Mouse (Mus musculus) colon, adult 2 months (tissue): ENCODE results near the gene Olfr1128. TPM values are rescaled to one million over a fixed set of nuclear protein-coding genes. Genes with fewer than 3 reads are reported as not detected.

Experiments used
- polyA plus RNA-seq: library from polyadenylated mRNA; depleted of rRNA; stranded (reverse); fragments of >200 nt; gene quantifications from 2 replicates; pipeline ENCODE4 v1.2.3, GENCODE M21; 2012; rRNA removed

Gene Olfr1128
- not detected in 2 replicates for polyA plus RNA-seq

GRCm38 (mm10) chr2:87545442-87545841 lies at the start of gene Olfr1128:
TSS of gene Olfr1128 (minus strand) at chr2:87545542.

GRCm38 (mm10) chr2:87573602-87574001 lies 28.3 kb upstream of the Olfr1128 start, which contains the start of gene Olfr1129:
TSS of gene Olfr1129 (plus strand) at chr2:87573902.

GRCm38 (mm10) chr2:87531496-87531895 lies 13.8 kb downstream of the Olfr1128 start, which contains the start of gene Olfr153:
TSS of gene Olfr153 (plus strand) at chr2:87531796.

GRCm38 (mm10) chr2:87506265-87506664 lies 39.1 kb downstream of the Olfr1128 start, which contains the start of gene Pramel6:
TSS of gene Pramel6 (plus strand) at chr2:87506565.

GRCm38 (mm10) chr2:87496993-87497392 lies 48.3 kb downstream of the Olfr1128 start, which contains the start of gene Pramel7:
TSS of gene Pramel7 (minus strand) at chr2:87497093.

Other genes starting within 250 kb of the Olfr1128 start
- not detected in 2 replicates for gene Olfr1118, start 238.0 kb downstream of the Olfr1128 start, polyA plus RNA-seq
- not detected in 2 replicates for gene Olfr1120, start 190.7 kb downstream of the Olfr1128 start, polyA plus RNA-seq
- gene Olfr1121, start 175.6 kb downstream of the Olfr1128 start, polyA plus RNA-seq, result not detected in 2 replicates
- gene Olfr1122, start 159.7 kb downstream of the Olfr1128 start, polyA plus RNA-seq, result not detected in 2 replicates
- not detected in 2 replicates for gene Olfr1123, start 128.9 kb downstream of the Olfr1128 start, polyA plus RNA-seq
- not detected in 2 replicates for gene Olfr1124, start 115.3 kb downstream of the Olfr1128 start, polyA plus RNA-seq
- gene Olfr1126, start 91.6 kb downstream of the Olfr1128 start, polyA plus RNA-seq, result not detected in 2 replicates
- not detected in 2 replicates for gene Pramel7, start 48.4 kb downstream of the Olfr1128 start, polyA plus RNA-seq
- gene Pramel6, start 39.0 kb downstream of the Olfr1128 start, polyA plus RNA-seq, result not detected in 2 replicates
- gene Olfr153, start 13.7 kb downstream of the Olfr1128 start, polyA plus RNA-seq, result not detected in 2 replicates
- not detected in 2 replicates for gene Olfr1129, start 28.4 kb upstream of the Olfr1128 start, polyA plus RNA-seq
- gene Olfr1130, start 60.7 kb upstream of the Olfr1128 start, polyA plus RNA-seq, result not detected in 2 replicates
- gene Olfr1131, start 81.6 kb upstream of the Olfr1128 start, polyA plus RNA-seq, result not detected in 2 replicates
- gene Olfr1132, start 92.0 kb upstream of the Olfr1128 start, polyA plus RNA-seq, result not detected in 2 replicates
- gene Olfr1133, start 101.8 kb upstream of the Olfr1128 start, polyA plus RNA-seq, result not detected in 2 replicates
- not detected in 2 replicates for gene Olfr1134, start 112.9 kb upstream of the Olfr1128 start, polyA plus RNA-seq
- not detected in 2 replicates for gene Olfr1135, start 128.1 kb upstream of the Olfr1128 start, polyA plus RNA-seq
- gene Olfr1136, start 148.4 kb upstream of the Olfr1128 start, polyA plus RNA-seq, result not detected in 2 replicates
- not detected in 2 replicates for gene Olfr1137, start 167.6 kb upstream of the Olfr1128 start, polyA plus RNA-seq
- gene Olfr1138, start 194.4 kb upstream of the Olfr1128 start, polyA plus RNA-seq, result not detected in 2 replicates
- not detected in 2 replicates for gene Olfr1140, start 198.2 kb upstream of the Olfr1128 start, polyA plus RNA-seq
- gene Olfr1141, start 208.4 kb upstream of the Olfr1128 start, polyA plus RNA-seq, result not detected in 2 replicates
- gene Olfr152, start 233.9 kb upstream of the Olfr1128 start, polyA plus RNA-seq, result not detected in 2 replicates